Mouse (Mus musculus) midbrain, embryonic 15.5 days (tissue): ENCODE results near the gene Slc17a8. TPM values are rescaled to one million over a fixed set of nuclear protein-coding genes. Genes with fewer than 3 reads are reported as not detected.
"Not testable (repeated sequence)": the region's sequence is repeated elsewhere in the genome, so short reads cannot be mapped to it uniquely, and the experiment has no call there.

Source experiments
- ATAC-seq: fragments of 200-750 bp; cut with Nextera tagmentation; replicated peaks from 2 replicates; pipeline ENCODE4 v1.8.0; 2017; ENCODE audit warnings: moderate TSS enrichment
- H3K27ac ChIP-seq: fragments of 300-500 bp; sonication (generic); 2 replicates; pipeline ENCODE4 v1.5.1; 2015; ENCODE audit warnings: mild to moderate bottlenecking, inconsistent platforms
- H3K27me3 ChIP-seq: fragments of 300-500 bp; sonication (generic); replicated peaks from 2 replicates; pipeline ENCODE4 v1.6.1; 2015; ENCODE audit warnings: inconsistent platforms
- H3K36me3 ChIP-seq: fragments of 300-500 bp; sonication (generic); replicated peaks from 2 replicates; pipeline ENCODE4 v1.6.1; 2015; ENCODE audit warnings: inconsistent platforms
- H3K4me1 ChIP-seq: fragments of 300-500 bp; sonication (generic); 2 replicates; pipeline ENCODE4 v1.6.1; 2015; ENCODE audit warnings: inconsistent platforms
- H3K4me2 ChIP-seq: fragments of 300-500 bp; sonication (generic); 2 replicates; pipeline ENCODE4 v1.6.1; 2015; ENCODE audit warnings: inconsistent platforms, mild to moderate bottlenecking, moderate library complexity
- H3K4me3 ChIP-seq: fragments of 300-500 bp; sonication (generic); 2 replicates; pipeline ENCODE4 v1.5.1; 2015; ENCODE audit warnings: mild to moderate bottlenecking, inconsistent platforms
- H3K9ac ChIP-seq: fragments of 300-500 bp; sonication (generic); 2 replicates; pipeline ENCODE4 v1.6.1; 2015; ENCODE audit warnings: mild to moderate bottlenecking, inconsistent platforms
- H3K9me3 ChIP-seq: fragments of 300-500 bp; sonication (generic); 2 replicates; pipeline ENCODE4 v1.6.1; 2016; ENCODE audit warnings: inconsistent platforms
- WGBS: fragments of 180-500 bp; shearing (Covaris S2); methylation state at CpG from one replicate; pipeline ENCODE4 v1.1.7; 2015; ENCODE audit warnings: mixed read lengths; 5-methylcytosine and 5-hydroxymethylcytosine counted together
- polyA plus RNA-seq: library from polyadenylated mRNA; unstranded; fragments of >200 nt; fragmentation: Nextera tagmentation; extraction: Ambion mirVana; gene quantifications from 2 replicates; pipeline ENCODE4 v1.2.1, GENCODE M21; 2015

The Slc17a8 gene
- polyA plus RNA-seq, 1 experiment from 2014 or later, result 1.3 TPM

- Histone ChIP-seq H3K36me3 (no peaks in the 10 kb centered on the region), H3K9me3 (no peaks in the 10 kb centered on the region), H3K4me3 (no peak overlapping the region), H3K4me1 (no peaks in the 10 kb centered on the region), H3K4me2 (no peak overlapping the region), H3K27me3 (no peaks in the 10 kb centered on the region), H3K9ac (no peak overlapping the region), H3K27ac (no peak overlapping the region)
- 91% methylated on average over 4 of the region's 4 CpGs for WGBS
- ATAC-seq, result no peak
These were observed 36.3 kb downstream of the Slc17a8 start for GRCm38 (mm10) chr10:89584709-89585108.

- ATAC-seq, result no peak
- H3K27ac ChIP-seq, result no peak overlapping the region
- 93% methylated on average over 4 of the region's 4 CpGs for WGBS
- H3K4me1 ChIP-seq, result no peaks in the 10 kb centered on the region
- H3K9ac ChIP-seq, result no peak overlapping the region
- H3K4me2 ChIP-seq, result no peak overlapping the region
- no peaks in the 10 kb centered on the region for H3K36me3 ChIP-seq
- no peak overlapping the region for H3K4me3 ChIP-seq
- no peaks in the 10 kb centered on the region for H3K27me3 ChIP-seq
- no peaks in the 10 kb centered on the region for H3K9me3 ChIP-seq
These were observed 42.3 kb downstream of the Slc17a8 start for GRCm38 (mm10) chr10:89578801-89579200.

- no peaks in the 10 kb centered on the region for H3K36me3 ChIP-seq
- 84% methylated on average over 3 of the region's 3 CpGs for WGBS
- ATAC-seq, result no peak
- no peak overlapping the region for H3K27ac ChIP-seq
- no peaks in the 10 kb centered on the region for H3K27me3 ChIP-seq
- no peaks in the 10 kb centered on the region for H3K4me1 ChIP-seq
- H3K9me3 ChIP-seq, result no peaks in the 10 kb centered on the region
- H3K4me2 ChIP-seq, result no peak overlapping the region
- no peak overlapping the region for H3K4me3 ChIP-seq
- H3K9ac ChIP-seq, result no peak overlapping the region
These were observed 43.4 kb downstream of the Slc17a8 start for GRCm38 (mm10) chr10:89577666-89578065.

- no peak overlapping the region for H3K27ac ChIP-seq
- no peak for ATAC-seq
These were observed 47.6 kb downstream of the Slc17a8 start for GRCm38 (mm10) chr10:89573421-89573820.

GRCm38 (mm10) chr10:89572946-89573345 is 48.1 kb downstream of the Slc17a8 start:
- H3K4me2 ChIP-seq, result no peak overlapping the region

More at GRCm38 (mm10) chr10:89573421-89573820, 47.6 kb downstream of the Slc17a8 start:
- no peaks in the 10 kb centered on the region for H3K36me3 ChIP-seq
- no peak overlapping the region for H3K9ac ChIP-seq
- H3K4me2 ChIP-seq, result no peak overlapping the region
- no peaks in the 10 kb centered on the region for H3K4me1 ChIP-seq
- H3K4me3 ChIP-seq, result no peak overlapping the region
- WGBS, result 93% methylated on average over 3 of the region's 3 CpGs
- H3K27me3 ChIP-seq, result no peaks in the 10 kb centered on the region
- H3K9me3 ChIP-seq, result no peaks in the 10 kb centered on the region

GRCm38 (mm10) chr10:89567391-89567790 is 53.7 kb downstream of the Slc17a8 start:
- no peaks in the 10 kb centered on the region for H3K27me3 ChIP-seq
- no peak overlapping the region for H3K4me2 ChIP-seq
- H3K36me3 ChIP-seq, result no peaks in the 10 kb centered on the region
- no peak for ATAC-seq
- no peaks in the 10 kb centered on the region for H3K4me1 ChIP-seq
- H3K9me3 ChIP-seq, result no peaks in the 10 kb centered on the region
- WGBS, result 92% methylated on average over 2 of the region's 2 CpGs
- no peak overlapping the region for H3K27ac ChIP-seq
- H3K9ac ChIP-seq, result no peak overlapping the region
- H3K4me3 ChIP-seq, result no peak overlapping the region

More at GRCm38 (mm10) chr10:89572946-89573345, 48.1 kb downstream of the Slc17a8 start:
- H3K27ac ChIP-seq, result no peak overlapping the region
- WGBS, result 95% methylated on average over 6 of the region's 6 CpGs
- no peaks in the 10 kb centered on the region for H3K9me3 ChIP-seq
- no peaks in the 10 kb centered on the region for H3K27me3 ChIP-seq
- no peaks in the 10 kb centered on the region for H3K36me3 ChIP-seq
- no peaks in the 10 kb centered on the region for H3K4me1 ChIP-seq
- no peak overlapping the region for H3K4me3 ChIP-seq
- H3K9ac ChIP-seq, result no peak overlapping the region
- ATAC-seq, result no peak

- Histone ChIP-seq H3K36me3 (no peaks in the 10 kb centered on the region), H3K4me1 (no peaks in the 10 kb centered on the region), H3K27me3 (no peaks in the 10 kb centered on the region), H3K4me3 (no peak overlapping the region), H3K9ac (no peak overlapping the region), H3K9me3 (no peaks in the 10 kb centered on the region), H3K27ac (no peak overlapping the region), H3K4me2 (no peak overlapping the region)
- ATAC-seq, result no peak
- WGBS, result 89% methylated on average over 9 of the region's 9 CpGs
These were observed 55.6 kb downstream of the Slc17a8 start for GRCm38 (mm10) chr10:89565301-89566022.

GRCm38 (mm10) chr10:89562113-89562512 is 58.9 kb downstream of the Slc17a8 start:
- H3K4me3 ChIP-seq, result no peak overlapping the region
- ATAC-seq, result no peak
- WGBS, result 89% methylated on average over 6 of the region's 6 CpGs
- H3K27ac ChIP-seq, result no peak overlapping the region
- no peaks in the 10 kb centered on the region for H3K36me3 ChIP-seq
- no peaks in the 10 kb centered on the region for H3K4me1 ChIP-seq
- H3K27me3 ChIP-seq, result no peaks in the 10 kb centered on the region
- H3K4me2 ChIP-seq, result no peak overlapping the region
- no peaks in the 10 kb centered on the region for H3K9me3 ChIP-seq
- no peak overlapping the region for H3K9ac ChIP-seq

GRCm38 (mm10) chr10:89559351-89559750 is 61.7 kb downstream of the Slc17a8 start:
- Histone ChIP-seq H3K27ac (no peak overlapping the region), H3K4me3 (no peak overlapping the region), H3K27me3 (no peaks in the 10 kb centered on the region), H3K9ac (no peak overlapping the region), H3K4me1 (no peaks in the 10 kb centered on the region), H3K9me3 (no peaks in the 10 kb centered on the region), H3K4me2 (no peak overlapping the region), H3K36me3 (no peaks in the 10 kb centered on the region)
- 74% methylated on average over 3 of the region's 3 CpGs for WGBS
- ATAC-seq, result no peak

GRCm38 (mm10) chr10:89554885-89555284 is 66.2 kb downstream of the Slc17a8 start:
- not testable (repeated sequence) for ATAC-seq, H3K4me3 ChIP-seq
- WGBS, result 93% methylated on average over 13 of the region's 13 CpGs

GRCm38 (mm10) chr10:89553855-89554254 is 67.2 kb downstream of the Slc17a8 start:
- not testable (repeated sequence) for H3K4me2 ChIP-seq, H3K27ac ChIP-seq, H3K4me3 ChIP-seq, ATAC-seq, H3K9ac ChIP-seq, H3K27me3 ChIP-seq, H3K9me3 ChIP-seq, H3K4me1 ChIP-seq, H3K36me3 ChIP-seq
- 89% methylated on average over 7 of the region's 7 CpGs for WGBS

More at GRCm38 (mm10) chr10:89554885-89555284, 66.2 kb downstream of the Slc17a8 start:
- not testable (repeated sequence) for H3K36me3 ChIP-seq, H3K4me2 ChIP-seq, H3K4me1 ChIP-seq, H3K9me3 ChIP-seq, H3K27ac ChIP-seq, H3K27me3 ChIP-seq, H3K9ac ChIP-seq

GRCm38 (mm10) chr10:89553015-89553414 is 68.0 kb downstream of the Slc17a8 start:
- no peaks in the 10 kb centered on the region for H3K9me3 ChIP-seq
- H3K4me1 ChIP-seq, result no peaks in the 10 kb centered on the region
- H3K36me3 ChIP-seq, result no peaks in the 10 kb centered on the region
- no peak overlapping the region for H3K9ac ChIP-seq
- H3K27ac ChIP-seq, result no peak overlapping the region
- ATAC-seq, result no peak
- no peak overlapping the region for H3K4me3 ChIP-seq
- no peak overlapping the region for H3K4me2 ChIP-seq
- WGBS, result 84% methylated on average over 5 of the region's 5 CpGs
- H3K27me3 ChIP-seq, result no peaks in the 10 kb centered on the region

GRCm38 (mm10) chr10:89551657-89552056 is 69.4 kb downstream of the Slc17a8 start:
- Histone ChIP-seq H3K4me3 (no peak overlapping the region), H3K36me3 (no peaks in the 10 kb centered on the region), H3K27me3 (no peaks in the 10 kb centered on the region), H3K9ac (no peak overlapping the region), H3K4me2 (no peak overlapping the region), H3K4me1 (no peaks in the 10 kb centered on the region), H3K27ac (no peak overlapping the region), H3K9me3 (no peaks in the 10 kb centered on the region)
- 83% methylated on average over 4 of the region's 4 CpGs for WGBS
- no peak for ATAC-seq
